Mouse (Mus musculus): ENCODE measurements around the gene Smco2. TPM values are rescaled to one million over a fixed set of nuclear protein-coding genes. Genes with fewer than 3 reads are reported as not detected.

Smco2 gene
- polyA plus RNA-seq (2015; fragmentation: Illumina TruSeq; extraction: RNeasy Lipid Tissue Mini Kit (QIAGEN cat#74804); ENCODE audit: insufficient read depth, low replicate concordance), result not detected

GRCm38 (mm10) chr6:146850050-146850449 lies at the start of gene Smco2:
Gene Smco2 (plus strand): TSS chr6:146850104.

DNA sequence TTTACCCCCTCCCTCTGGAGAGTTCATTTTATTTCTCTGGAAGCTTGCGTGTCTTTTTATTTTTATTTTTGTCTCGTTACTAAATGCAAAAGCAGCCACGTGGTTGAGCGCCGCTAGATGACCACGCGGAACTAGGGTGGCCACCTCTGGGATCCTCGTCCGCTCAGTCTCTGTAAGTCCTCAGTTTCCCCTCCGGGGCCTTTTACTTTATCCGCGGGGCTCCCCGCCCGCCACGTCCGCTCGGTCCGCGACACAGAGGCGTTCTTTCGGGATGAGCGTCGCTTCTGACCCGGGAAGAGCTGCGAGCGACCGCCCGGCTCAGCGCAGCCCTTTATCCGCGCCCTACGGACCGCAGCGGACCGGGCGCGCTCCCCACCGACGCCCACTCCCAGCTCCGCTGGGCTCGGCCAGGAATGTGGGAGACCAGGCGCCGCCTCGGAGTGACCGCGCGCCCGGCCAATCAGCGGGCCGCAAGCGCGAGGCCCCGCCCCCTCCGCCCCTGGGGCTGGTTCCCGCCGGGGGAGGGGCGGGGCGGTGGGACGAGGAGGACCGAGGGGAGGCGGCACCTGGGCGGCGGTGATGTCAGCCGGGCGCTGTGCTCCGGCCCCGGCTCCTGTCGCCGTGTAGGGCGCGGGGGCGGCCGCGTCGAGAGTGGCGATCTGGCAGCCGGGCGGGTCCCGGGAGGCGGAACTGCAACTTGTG lies 38.2 kb downstream of the Smco2 start, which contains the start of gene Ppfibp1:
TSS of gene Ppfibp1 (plus strand) at position 530 of the 702 bp plus-strand sequence.

Other genes starting within 250 kb of the Smco2 start
- 76.5 TPM for gene Med21, start 207.6 kb upstream of the Smco2 start, polyA plus RNA-seq (2015; fragmentation: Illumina TruSeq; extraction: RNeasy Lipid Tissue Mini Kit (QIAGEN cat#74804); ENCODE audit: insufficient read depth, low replicate concordance)
- 19.0 TPM for gene Tm7sf3, start 207.3 kb upstream of the Smco2 start, polyA plus RNA-seq (2015; fragmentation: Illumina TruSeq; extraction: RNeasy Lipid Tissue Mini Kit (QIAGEN cat#74804); ENCODE audit: insufficient read depth, low replicate concordance)
- gene Stk38l, start 125.1 kb upstream of the Smco2 start, polyA plus RNA-seq (2015; fragmentation: Illumina TruSeq; extraction: RNeasy Lipid Tissue Mini Kit (QIAGEN cat#74804); ENCODE audit: insufficient read depth, low replicate concordance), result 12.0 TPM
- 2.6 TPM for gene Arntl2, start 54.0 kb upstream of the Smco2 start, polyA plus RNA-seq (2015; fragmentation: Illumina TruSeq; extraction: RNeasy Lipid Tissue Mini Kit (QIAGEN cat#74804); ENCODE audit: insufficient read depth, low replicate concordance)
- gene Ppfibp1, start 38.4 kb downstream of the Smco2 start, polyA plus RNA-seq (2015; fragmentation: Illumina TruSeq; extraction: RNeasy Lipid Tissue Mini Kit (QIAGEN cat#74804); ENCODE audit: insufficient read depth, low replicate concordance), result 36.4 TPM
- not detected for gene 1700034J05Rik, start 104.3 kb downstream of the Smco2 start, polyA plus RNA-seq (2015; fragmentation: Illumina TruSeq; extraction: RNeasy Lipid Tissue Mini Kit (QIAGEN cat#74804); ENCODE audit: insufficient read depth, low replicate concordance)
- 0.37 TPM for gene Rep15, start 182.5 kb downstream of the Smco2 start, polyA plus RNA-seq (2015; fragmentation: Illumina TruSeq; extraction: RNeasy Lipid Tissue Mini Kit (QIAGEN cat#74804); ENCODE audit: insufficient read depth, low replicate concordance)
- 42.5 TPM for gene Mrps35, start 192.7 kb downstream of the Smco2 start, polyA plus RNA-seq (2015; fragmentation: Illumina TruSeq; extraction: RNeasy Lipid Tissue Mini Kit (QIAGEN cat#74804); ENCODE audit: insufficient read depth, low replicate concordance)
- 0.36 TPM for gene Mansc4, start 236.9 kb downstream of the Smco2 start, polyA plus RNA-seq (2015; fragmentation: Illumina TruSeq; extraction: RNeasy Lipid Tissue Mini Kit (QIAGEN cat#74804); ENCODE audit: insufficient read depth, low replicate concordance)
- 20.3 TPM for gene Klhl42, start 241.3 kb downstream of the Smco2 start, polyA plus RNA-seq (2015; fragmentation: Illumina TruSeq; extraction: RNeasy Lipid Tissue Mini Kit (QIAGEN cat#74804); ENCODE audit: insufficient read depth, low replicate concordance)

All from spleen, adult 10 weeks (tissue).